Comparison of ENCODE assay signal across 9 mouse cellular contexts in the genomic region with DNA sequence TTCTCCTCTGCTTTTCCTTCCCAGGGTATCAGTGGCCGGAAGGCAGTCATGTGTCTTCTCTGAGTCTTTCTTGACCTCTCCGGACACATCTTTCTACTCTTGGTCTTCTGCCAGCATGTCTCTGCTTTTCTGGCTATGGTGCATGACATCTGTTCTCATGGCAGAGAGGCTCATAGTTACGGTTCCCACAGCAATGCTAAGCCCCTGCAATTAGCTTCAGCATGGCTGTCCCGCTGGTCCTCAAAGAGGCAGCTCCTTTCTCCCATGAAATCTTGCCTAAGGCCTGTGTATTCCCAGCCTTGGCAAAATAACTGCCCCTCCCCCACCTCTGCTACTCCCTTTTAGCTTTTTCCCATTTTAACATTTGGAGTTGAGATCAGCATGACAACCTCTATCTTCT.
A peak's percentile ranks its signal among the peaks of the same experiment; 100 is the strongest.
DNase-seq lines count a peak whose midpoint lies in the region; ATAC-seq lines count a peak whose summit lies in the region.
"Had no signal": no experiment of that assay in that cellular context is flagged by ENCODE, and none has a peak within 500 bp of the region (broad histone marks: within the 10 kb centered on the region; RNA-seq: fewer than 3 reads in every experiment).

No protein-coding gene starts in this region.

- ATAC-seq in hindbrain, embryonic 11.5 days (ENCODE audit: low FRiP score): no peak

- 77% methylated on average over 4 of the region's 4 CpGs for WGBS in hindbrain, embryonic 11.5 days
- 77% methylated on average over 4 of the region's 4 CpGs for WGBS in hindbrain, embryonic 10.5 days

- no peak overlapping the region for H3K27ac ChIP-seq in hindbrain, embryonic 11.5 days (ENCODE audit: low read depth, low read length)
- H3K27ac ChIP-seq in hindbrain, embryonic 10.5 days: no peak overlapping the region

- H3K9ac ChIP-seq in hindbrain, embryonic 11.5 days (ENCODE audit: low read depth, low read length): no peak overlapping the region

- no peaks in the 10 kb centered on the region for H3K27me3 ChIP-seq in hindbrain, embryonic 11.5 days (ENCODE audit: control insufficient read depth, insufficient read depth, low read length)
- no peaks in the 10 kb centered on the region for H3K27me3 ChIP-seq in hindbrain, embryonic 10.5 days (ENCODE audit: insufficient read depth, poor library complexity, severe bottlenecking)

- no peaks in the 10 kb centered on the region for H3K36me3 ChIP-seq in hindbrain, embryonic 11.5 days (ENCODE audit: control insufficient read depth, insufficient read depth, low read length)
- H3K36me3 ChIP-seq in hindbrain, embryonic 10.5 days: no peaks in the 10 kb centered on the region

- no peak overlapping the region for H3K4me2 ChIP-seq in hindbrain, embryonic 11.5 days (replicated peaks; ENCODE audit: low read depth, low read length)

- no peak overlapping the region for H3K4me3 ChIP-seq in hindbrain, embryonic 11.5 days (ENCODE audit: low read depth, low read length)
- no peak overlapping the region for H3K4me3 ChIP-seq in hindbrain, embryonic 10.5 days

- DNase-seq in hindbrain, embryonic 11.5 days (ENCODE audit: low spot score): peak; percentile 2
- DNase-seq in hindbrain, embryonic 10.5 days (ENCODE audit: low spot score): no peak
- peak; percentile 23 to 32 for DNase-seq in right cerebral cortex, postnatal 10 days (ENCODE audit: low spot score in 2 of 2)
- no peak for DNase-seq in right cerebral cortex, adult 2 months (ENCODE audit: low spot score in 2 of 2)
- peak; percentile 10 for DNase-seq in gastrocnemius, postnatal 10 days
- peak; percentile 85 for DNase-seq in retina, postnatal 1 day
- DNase-seq in spleen, adult 18-20 months: no peak
- no peak for DNase-seq in frontal cortex, postnatal 36 days (ENCODE audit: low spot score in 2 of 2)
- DNase-seq: adrenal gland, adult 2 months had no signal

- no peaks in the 10 kb centered on the region for H3K9me3 ChIP-seq in hindbrain, embryonic 11.5 days (ENCODE audit: control insufficient read depth, low read length)
- H3K9me3 ChIP-seq in hindbrain, embryonic 10.5 days: no peaks in the 10 kb centered on the region

- H3K4me1 ChIP-seq in hindbrain, embryonic 11.5 days (replicated peaks; ENCODE audit: control insufficient read depth, insufficient read depth, low read length): no peaks in the 10 kb centered on the region
- no peaks in the 10 kb centered on the region for H3K4me1 ChIP-seq in hindbrain, embryonic 10.5 days (replicated peaks)

Comparison
In these comparisons a context has a peak if more than half of its experiments do, and no peak if none do; other contexts are left out.
1. DNase-seq: peak in hindbrain, embryonic 11.5 days (single experiment), right cerebral cortex, postnatal 10 days (2 of 2), gastrocnemius, postnatal 10 days (single experiment) and retina, postnatal 1 day (single experiment); none in hindbrain, embryonic 10.5 days (single experiment), right cerebral cortex, adult 2 months (0 of 2), spleen, adult 18-20 months (0 of 2) and frontal cortex, postnatal 36 days (0 of 2).